Mouse (Mus musculus) neural tube, embryonic 11.5 days (tissue): ENCODE measurements around the gene Gm20388. TPM values are rescaled to one million over a fixed set of nuclear protein-coding genes. Genes with fewer than 3 reads are reported as not detected.

Source experiments
- ATAC-seq: fragments of 200-750 bp; cut with Nextera tagmentation; 2 replicates; pipeline ENCODE4 v1.8.0; 2017; ENCODE audit warnings: moderate number of reproducible peaks, mild to moderate bottlenecking, moderate TSS enrichment, moderate library complexity; ENCODE audit not compliant: insufficient read depth, low FRiP score, low TSS enrichment
- DNase-seq: peaks from one replicate; pipeline ENCODE4 v3.0.0-alpha.2; 2015; ENCODE audit warnings: low spot score
- H3K27ac ChIP-seq: fragments of 300-500 bp; sonication (generic); 2 replicates; pipeline ENCODE4 v1.5.1; 2014; ENCODE audit warnings: low read depth, mild to moderate bottlenecking, low read length
- H3K27me3 ChIP-seq: fragments of 300-500 bp; sonication (generic); 2 replicates; pipeline ENCODE4 v1.6.1; 2014; ENCODE audit warnings: mild to moderate bottlenecking, low read length, mixed read lengths; ENCODE audit not compliant: control insufficient read depth, insufficient read depth
- H3K36me3 ChIP-seq: fragments of 300-500 bp; sonication (generic); 2 replicates; pipeline ENCODE4 v1.6.1; 2014; ENCODE audit warnings: mild to moderate bottlenecking, low read length, moderate library complexity, mixed read lengths; ENCODE audit not compliant: control insufficient read depth, insufficient read depth
- H3K4me1 ChIP-seq: fragments of 300-500 bp; sonication (generic); 2 replicates; pipeline ENCODE4 v1.6.1; 2014; ENCODE audit warnings: low read length, mixed read lengths; ENCODE audit not compliant: control insufficient read depth, insufficient read depth
- H3K4me2 ChIP-seq: fragments of 300-500 bp; sonication (generic); 2 replicates; pipeline ENCODE4 v1.6.1; 2014; ENCODE audit warnings: low read depth, mild to moderate bottlenecking, moderate library complexity
- H3K4me3 ChIP-seq: fragments of 300-500 bp; sonication (generic); 2 replicates; pipeline ENCODE4 v1.5.1; 2014; ENCODE audit warnings: low read depth, low read length
- H3K9ac ChIP-seq: fragments of 300-500 bp; sonication (generic); 2 replicates; pipeline ENCODE4 v1.6.1; 2014; ENCODE audit warnings: mild to moderate bottlenecking, low read length
- H3K9me3 ChIP-seq: fragments of 300-500 bp; sonication (generic); 2 replicates; pipeline ENCODE4 v1.6.1; 2016; ENCODE audit warnings: low read length; ENCODE audit not compliant: control insufficient read depth
- WGBS: fragments of 180-500 bp; shearing (Covaris S2); extraction: QIAGEN DNeasy Blood & Tissue Kit; methylation state at CpG from one replicate; pipeline ENCODE4 v1.1.7; 2014; 5-methylcytosine and 5-hydroxymethylcytosine counted together
- polyA plus RNA-seq: library from polyadenylated mRNA; unstranded; fragments of >200 nt; fragmentation: Nextera tagmentation; extraction: Ambion mirVana; gene quantifications from 2 replicates; pipeline ENCODE4 v1.2.1, GENCODE M21; 2014

Gene Gm20388
- polyA plus RNA-seq, 1 experiment from 2014 or later: not detected

DNA sequence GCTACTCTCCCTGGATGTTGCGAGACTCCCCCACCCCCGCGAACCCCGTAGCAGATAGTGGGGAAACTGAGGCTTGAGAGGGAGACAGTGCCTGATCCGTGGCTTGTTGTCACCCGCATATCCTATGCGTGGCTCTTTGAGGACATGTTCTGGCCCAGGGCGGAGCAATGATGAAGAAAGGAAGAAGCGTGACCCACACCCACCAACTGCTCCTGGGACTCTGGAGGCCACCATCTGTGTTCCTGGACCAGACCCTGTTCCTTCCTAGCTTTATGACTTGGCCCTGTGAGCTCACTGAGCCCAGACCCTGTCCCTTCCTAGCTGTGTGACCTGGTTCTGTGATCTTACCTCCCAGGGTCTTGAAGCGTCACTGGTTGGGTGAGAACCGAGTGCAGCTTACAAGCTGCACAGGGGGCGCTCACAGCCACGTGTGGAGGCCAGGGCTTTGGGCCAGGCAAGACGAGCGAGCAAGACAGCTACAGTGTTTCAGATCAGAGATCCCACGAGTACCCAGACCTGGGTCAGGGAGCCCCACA is 366.3 kb downstream of the Gm20388 start:
- peak overlapping the region; percentile 27 for H3K4me3 ChIP-seq
- H3K4me1 ChIP-seq: peaks cover 47% of the 10 kb centered on the region
- peak overlapping the region; percentile 50 for H3K9ac ChIP-seq
- peak overlapping the region; percentile 76 for H3K4me2 ChIP-seq
- H3K27me3 ChIP-seq: no peaks in the 10 kb centered on the region
- DNase-seq (no peak), ATAC-seq (peak; percentile 24)
- H3K9me3 ChIP-seq: no peaks in the 10 kb centered on the region
- no peaks in the 10 kb centered on the region for H3K36me3 ChIP-seq
- peak overlapping the region; percentile 92 for H3K27ac ChIP-seq
- WGBS: 9% methylated on average over 16 of the region's 16 CpGs

DNA sequence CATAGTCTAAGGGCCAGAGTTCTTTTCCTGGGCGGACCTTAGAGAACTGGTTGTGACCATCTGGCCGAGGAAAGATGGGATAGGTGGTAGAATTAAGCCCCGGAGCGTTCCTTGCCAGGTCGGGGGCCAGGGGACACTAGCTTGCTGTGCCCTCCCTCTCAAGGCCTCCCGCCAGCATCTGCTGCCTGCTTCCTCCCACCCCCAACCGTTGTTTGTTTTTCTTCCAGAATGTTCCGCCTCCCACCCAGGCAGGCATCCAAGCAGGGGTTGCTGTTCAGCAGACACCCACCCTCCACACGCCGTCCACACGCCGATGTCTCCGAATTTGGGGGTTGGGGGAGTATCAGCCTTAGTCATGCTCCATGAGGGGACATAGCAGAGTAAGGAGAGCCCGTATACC is 367.4 kb downstream of the Gm20388 start:
- Histone ChIP-seq H3K4me1 (peaks cover 56% of the 10 kb centered on the region), H3K4me3 (no peak overlapping the region), H3K27me3 (no peaks in the 10 kb centered on the region), H3K4me2 (no peak overlapping the region), H3K36me3 (no peaks in the 10 kb centered on the region), H3K9ac (no peak overlapping the region), H3K9me3 (no peaks in the 10 kb centered on the region), H3K27ac (no peak overlapping the region)
- no peak for DNase-seq
- no peak for ATAC-seq
- WGBS: 65% methylated on average over 14 of the region's 14 CpGs

DNA sequence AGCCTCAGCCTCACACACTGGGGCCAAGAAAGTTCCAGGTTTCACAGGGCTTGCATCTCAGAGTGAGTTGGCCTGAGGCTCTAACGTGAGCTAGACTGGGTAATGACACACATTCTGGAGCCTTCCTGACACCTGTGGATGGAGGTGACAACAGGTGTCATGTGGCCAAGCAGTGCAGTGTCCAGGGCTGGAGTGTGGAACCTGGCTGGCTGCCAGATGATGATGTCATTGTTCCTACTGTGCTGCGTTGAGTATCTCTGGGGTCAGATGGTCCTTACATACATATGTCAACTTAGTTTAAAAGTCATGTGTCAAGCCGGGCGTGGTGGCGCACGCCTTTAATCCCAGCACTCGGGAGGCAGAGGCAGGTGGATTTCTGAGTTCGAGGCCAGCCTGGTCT is 368.8 kb downstream of the Gm20388 start:
- peaks cover 64% of the 10 kb centered on the region for H3K4me1 ChIP-seq
- WGBS: 91% methylated on average over 7 of the region's 8 CpGs
- H3K27me3 ChIP-seq: no peaks in the 10 kb centered on the region
- DNase-seq (no peak), ATAC-seq (no peak)
- H3K27ac ChIP-seq: no peak overlapping the region
- H3K4me3 ChIP-seq: no peak overlapping the region
- H3K4me2 ChIP-seq: no peak overlapping the region
- H3K9me3 ChIP-seq: no peaks in the 10 kb centered on the region
- no peaks in the 10 kb centered on the region for H3K36me3 ChIP-seq
- H3K9ac ChIP-seq: no peak overlapping the region

DNA sequence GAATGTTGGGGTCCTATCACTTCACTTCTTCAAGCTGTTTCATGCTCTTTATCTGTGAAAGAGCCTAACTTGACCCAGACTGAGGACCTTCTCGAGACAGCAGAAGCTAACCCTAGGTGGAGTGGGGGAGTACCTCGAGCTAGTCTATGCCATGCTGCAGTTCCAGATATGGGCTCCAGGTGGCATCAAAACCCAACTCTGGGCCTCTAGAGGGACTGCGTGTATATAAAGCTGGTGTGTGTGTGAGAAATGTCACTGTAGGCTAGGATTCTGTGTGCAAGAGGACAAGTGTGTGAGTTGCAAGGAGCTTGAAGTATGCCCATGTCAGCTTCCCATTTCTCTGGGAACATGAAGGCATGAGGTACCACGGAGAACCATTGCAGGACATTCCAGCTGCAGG is 370.8 kb downstream of the Gm20388 start:
- no peak overlapping the region for H3K27ac ChIP-seq
- no peaks in the 10 kb centered on the region for H3K36me3 ChIP-seq
- ATAC-seq (no peak), DNase-seq (peak; percentile 85)
- no peak overlapping the region for H3K4me2 ChIP-seq
- no peak overlapping the region for H3K4me3 ChIP-seq
- 22% methylated on average over 4 of the region's 4 CpGs for WGBS
- H3K9ac ChIP-seq: no peak overlapping the region
- H3K27me3 ChIP-seq: no peaks in the 10 kb centered on the region
- H3K9me3 ChIP-seq: no peaks in the 10 kb centered on the region
- H3K4me1 ChIP-seq: peaks cover 58% of the 10 kb centered on the region

DNA sequence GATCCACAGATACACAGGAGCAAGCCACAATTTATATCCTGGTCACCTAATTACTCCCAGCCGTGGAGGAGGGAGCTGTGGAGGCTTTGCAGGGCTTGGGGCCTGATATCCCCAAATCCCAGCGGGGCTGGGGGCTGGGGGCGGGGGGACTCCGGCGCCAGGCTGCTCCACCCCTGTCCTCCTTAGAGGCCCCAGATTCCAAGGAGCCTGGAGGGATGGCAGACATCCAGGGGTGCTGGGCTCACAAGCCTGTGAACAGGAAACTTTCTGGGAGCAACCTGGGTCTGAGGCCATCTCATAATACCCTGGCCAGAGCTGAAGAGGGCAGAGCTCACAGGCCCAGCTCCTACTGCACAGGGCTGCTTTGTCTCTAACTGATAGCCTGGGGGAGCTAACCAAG is 371.8 kb downstream of the Gm20388 start:
- ATAC-seq (no peak), DNase-seq (no peak)
- Histone ChIP-seq H3K4me1 (peaks cover 48% of the 10 kb centered on the region), H3K36me3 (no peaks in the 10 kb centered on the region), H3K4me2 (no peak overlapping the region), H3K27ac (no peak overlapping the region), H3K27me3 (no peaks in the 10 kb centered on the region), H3K9me3 (no peaks in the 10 kb centered on the region), H3K4me3 (no peak overlapping the region), H3K9ac (no peak overlapping the region)
- 52% methylated on average over 5 of the region's 5 CpGs for WGBS

DNA sequence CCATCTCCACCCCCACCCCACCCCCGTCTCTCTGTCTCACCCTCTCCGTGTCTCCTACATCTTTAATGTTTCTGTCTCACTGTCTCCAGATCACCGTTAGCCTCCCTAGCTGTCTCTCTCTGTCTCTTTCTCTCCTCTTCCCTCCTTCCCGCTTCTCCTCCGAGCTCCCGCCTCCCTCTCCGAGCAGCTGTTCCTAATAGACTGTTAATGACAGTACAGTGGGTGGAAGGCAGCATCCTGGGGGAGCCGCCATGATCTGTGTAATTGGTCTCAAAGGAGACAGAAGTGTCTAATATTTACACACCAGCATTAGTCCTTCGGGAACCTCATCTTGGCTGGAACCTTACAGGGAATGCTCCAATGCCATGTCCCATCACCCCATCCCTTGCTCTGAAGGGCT is 373.6 kb downstream of the Gm20388 start:
- Histone ChIP-seq H3K36me3 (no peaks in the 10 kb centered on the region), H3K9ac (no peak overlapping the region), H3K4me2 (no peak overlapping the region), H3K4me3 (no peak overlapping the region), H3K4me1 (peaks cover 54% of the 10 kb centered on the region), H3K9me3 (no peaks in the 10 kb centered on the region), H3K27me3 (no peaks in the 10 kb centered on the region), H3K27ac (no peak overlapping the region; the same call in 1 of the 2 replicates)
- 26% methylated on average over 9 of the region's 9 CpGs for WGBS
- no peak for DNase-seq
- ATAC-seq: no peak

DNA sequence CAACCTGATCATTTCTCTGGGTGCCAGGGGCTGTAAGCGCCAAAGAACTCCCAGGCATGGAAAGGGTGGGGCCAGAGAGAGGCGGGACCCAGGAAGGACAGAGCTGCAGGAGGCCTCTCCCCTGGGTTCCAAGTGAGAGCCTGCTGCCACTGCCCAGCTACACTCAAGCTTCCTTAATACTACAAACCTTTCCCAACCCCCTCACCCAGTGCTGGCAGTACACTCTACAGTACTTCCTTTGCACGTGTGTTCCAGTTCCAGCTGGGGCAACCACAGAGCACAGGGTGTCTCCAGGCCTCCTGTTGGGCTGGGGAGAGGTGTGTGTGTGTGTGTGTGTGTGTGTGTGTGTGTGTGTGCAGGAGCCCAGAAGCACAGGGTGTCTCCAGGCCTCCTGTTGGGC is 374.4 kb downstream of the Gm20388 start:
- 63% methylated on average over 3 of the region's 3 CpGs for WGBS
- H3K4me2 ChIP-seq: no peak overlapping the region
- H3K4me3 ChIP-seq: no peak overlapping the region
- no peak overlapping the region for H3K27ac ChIP-seq
- no peak overlapping the region for H3K9ac ChIP-seq
- no peaks in the 10 kb centered on the region for H3K27me3 ChIP-seq
- H3K9me3 ChIP-seq: no peaks in the 10 kb centered on the region
- peaks cover 60% of the 10 kb centered on the region for H3K4me1 ChIP-seq
- H3K36me3 ChIP-seq: no peaks in the 10 kb centered on the region
- ATAC-seq: no peak
- no peak for DNase-seq

DNA sequence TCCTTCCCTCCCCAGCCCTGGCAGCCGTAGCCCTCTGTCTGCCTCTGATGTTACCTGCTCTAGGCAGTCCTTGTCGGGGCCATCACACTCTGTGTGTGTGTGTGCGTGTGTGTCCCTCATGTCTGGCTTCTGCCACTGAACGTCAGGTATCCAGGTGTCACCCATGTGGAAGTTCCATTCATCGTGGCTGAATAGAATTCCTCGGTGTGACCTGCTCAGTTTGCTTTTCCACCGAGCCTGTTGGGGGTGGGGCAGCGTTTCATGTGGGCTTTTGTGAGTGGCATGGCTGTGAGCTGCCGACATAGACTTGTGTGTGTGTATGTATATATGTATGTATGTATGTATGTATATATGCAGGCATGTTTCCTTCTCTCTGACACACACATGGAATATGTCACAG is 375.2 kb downstream of the Gm20388 start:
- H3K9ac ChIP-seq: no peak overlapping the region
- H3K36me3 ChIP-seq: no peaks in the 10 kb centered on the region
- no peak overlapping the region for H3K27ac ChIP-seq
- H3K4me2 ChIP-seq: no peak overlapping the region
- H3K4me1 ChIP-seq: peaks cover 52% of the 10 kb centered on the region
- 80% methylated on average over 9 of the region's 9 CpGs for WGBS
- no peak overlapping the region for H3K4me3 ChIP-seq
- DNase-seq (no peak), ATAC-seq (no peak)
- no peaks in the 10 kb centered on the region for H3K27me3 ChIP-seq
- no peaks in the 10 kb centered on the region for H3K9me3 ChIP-seq

DNA sequence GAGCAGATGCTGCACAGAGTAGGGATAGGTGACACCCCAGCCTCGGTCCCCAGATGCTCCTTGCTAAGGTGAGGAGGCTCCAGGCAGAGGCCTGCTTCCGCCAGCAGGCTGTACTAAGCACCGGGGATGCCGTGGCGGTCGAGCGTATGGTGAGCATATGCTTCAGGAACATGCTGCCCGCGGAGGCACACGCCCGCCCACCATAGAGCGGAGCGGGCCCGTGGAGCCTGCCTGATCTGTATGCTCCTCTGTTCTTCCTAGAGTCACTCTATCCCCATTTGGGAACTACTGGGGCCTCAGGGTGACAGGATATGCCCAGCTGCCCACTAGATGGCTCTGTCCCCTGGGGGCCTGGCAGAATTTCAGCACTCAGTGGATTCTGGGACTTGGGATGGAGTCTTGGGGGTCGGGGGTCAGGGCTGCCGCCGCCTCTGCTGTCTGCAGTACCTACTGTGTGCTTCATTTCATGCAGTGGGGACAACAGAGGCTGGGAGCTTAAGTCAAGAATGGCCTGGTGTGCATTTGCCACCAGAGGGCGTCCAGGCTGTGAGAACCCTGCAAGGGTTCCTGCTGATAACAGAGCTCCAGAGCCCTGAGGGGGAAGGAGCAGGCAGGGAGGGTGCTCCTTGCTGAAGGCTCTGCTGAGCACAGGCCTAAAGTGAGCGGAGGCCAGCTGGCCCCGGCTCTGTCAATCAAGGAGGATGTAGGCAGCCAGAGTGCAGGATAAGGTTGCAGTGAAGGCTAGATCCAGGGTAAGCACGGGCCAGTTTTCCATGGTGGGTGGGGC is 377.7 kb downstream of the Gm20388 start:
- H3K9me3 ChIP-seq: no peaks in the 10 kb centered on the region
- ATAC-seq (no peak; the same call in 1 of the 2 replicates), DNase-seq (peak; percentile 76)
- H3K4me1 ChIP-seq: peaks cover 56% of the 10 kb centered on the region
- H3K4me2 ChIP-seq: no peak overlapping the region
- no peak overlapping the region; the same call in 1 of the 2 replicates for H3K9ac ChIP-seq
- no peaks in the 10 kb centered on the region for H3K36me3 ChIP-seq
- H3K27me3 ChIP-seq: no peaks in the 10 kb centered on the region
- H3K4me3 ChIP-seq: no peak overlapping the region
- peak overlapping the region; percentile 40; the same call in 1 of the 2 replicates for H3K27ac ChIP-seq
- WGBS: 41% methylated on average over 21 of the region's 21 CpGs
